Mouse (Mus musculus) urinary bladder, postnatal 14 days (tissue): ENCODE results near the gene Gzmd.

ENCODE experiments used
- DNase-seq: peaks from one replicate; pipeline ENCODE4 v3.0.0; 2021; ENCODE audit warnings: low spot score

The Gzmd gene

DNA sequence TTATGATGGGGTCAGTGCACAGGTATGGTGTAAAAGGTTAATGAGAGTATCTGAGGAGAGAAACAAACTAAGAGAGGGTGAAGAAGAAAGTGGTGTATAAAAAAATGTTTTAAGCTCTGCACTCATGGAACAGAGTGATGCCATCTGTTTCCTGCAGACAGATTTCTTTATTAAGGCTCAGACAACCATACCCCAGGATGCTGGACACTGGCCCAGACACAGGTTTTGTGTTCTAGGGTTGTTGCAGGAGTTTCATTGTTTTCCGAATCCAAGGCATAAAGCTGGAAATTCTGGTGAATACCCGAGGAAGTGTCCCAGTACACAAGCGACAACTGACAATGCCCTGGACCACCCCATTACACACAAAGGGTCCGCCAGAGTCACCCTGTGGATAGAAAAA, 50.4 kb downstream of the Gzmd start:
- DNase-seq = no peak
